Mouse (Mus musculus) lung, postnatal 0 days (tissue): ENCODE measurements at regions not wholly inside any gene's neighbourhood (a gene's known extent, or its start where the extent isn't known, plus 50 kb on each side); places are given as distances from the start of the nearest gene placed in this dataset.

ENCODE experiments used
- CTCF ChIP-seq: IDR thresholded peaks from 2 replicates; pipeline ENCODE4 v1.5.1; 2016; ENCODE audit warnings: antibody characterized with exemption, mild to moderate bottlenecking
- EP300 ChIP-seq: IDR thresholded peaks from 2 replicates; pipeline ENCODE4 v1.6.1; 2016; ENCODE audit warnings: antibody characterized with exemption, mild to moderate bottlenecking, control low read depth

DNA sequence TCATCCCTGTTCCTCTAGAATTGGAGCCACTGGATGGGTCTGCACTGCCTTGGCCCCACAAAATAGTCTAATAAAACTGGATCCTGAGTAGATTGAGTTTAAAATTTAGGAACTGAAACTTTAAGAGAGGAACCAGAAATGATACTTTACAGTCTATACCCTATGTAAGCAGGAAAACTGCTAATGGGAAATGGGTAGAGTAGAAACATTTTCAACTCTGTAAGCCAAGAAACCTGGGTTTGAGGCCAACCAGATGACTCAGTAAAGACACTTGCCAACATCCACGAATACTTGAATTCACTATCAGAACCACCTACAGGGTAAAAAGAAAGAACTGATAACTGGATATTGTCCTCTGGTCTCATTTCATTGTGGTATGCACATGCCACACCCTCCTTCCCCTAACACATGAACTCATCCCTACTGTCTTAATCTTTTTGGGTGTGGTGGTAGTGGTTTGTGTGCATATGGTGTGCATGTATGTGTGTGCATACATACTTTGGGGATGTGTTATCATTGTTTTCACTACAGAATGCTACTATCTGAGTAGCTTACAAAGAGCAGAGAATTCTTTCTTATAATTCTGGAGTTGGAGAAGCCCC, 70.6 kb upstream of the Sp8 start:
- no peak for TF ChIP-seq CTCF
- TF ChIP-seq EP300: no peak
